Mouse (Mus musculus) forebrain, embryonic 16.5 days (tissue): ENCODE measurements at regions not wholly inside any gene's neighbourhood (a gene's known extent, or its start where the extent isn't known, plus 50 kb on each side); places are given as distances from the start of the nearest gene placed in this dataset.

Experiments
- ATAC-seq: fragments of 200-750 bp; cut with Nextera tagmentation; 2 replicates; pipeline ENCODE4 v1.8.0; 2017; ENCODE audit warnings: mild to moderate bottlenecking, moderate library complexity
- H3K27ac ChIP-seq: fragments of 300-500 bp; sonication (generic); 2 replicates; pipeline ENCODE4 v1.5.1; 2014; ENCODE audit warnings: low read length, control low read depth
- H3K27me3 ChIP-seq: fragments of 300-500 bp; sonication (generic); replicated peaks from 2 replicates; pipeline ENCODE4 v1.6.1; 2014; ENCODE audit warnings: low read length; ENCODE audit not compliant: control insufficient read depth, insufficient read depth
- H3K36me3 ChIP-seq: fragments of 300-500 bp; sonication (generic); 2 replicates; pipeline ENCODE4 v1.6.1; 2014; ENCODE audit not compliant: control insufficient read depth, insufficient read depth
- H3K4me1 ChIP-seq: fragments of 300-500 bp; sonication (generic); replicated peaks from 2 replicates; pipeline ENCODE4 v1.6.1; 2014; ENCODE audit warnings: low read length; ENCODE audit not compliant: control insufficient read depth, insufficient read depth
- H3K4me2 ChIP-seq: fragments of 300-500 bp; sonication (generic); 2 replicates; pipeline ENCODE4 v1.6.1; 2014; ENCODE audit warnings: mild to moderate bottlenecking, low read length, control low read depth
- H3K4me3 ChIP-seq: fragments of 300-500 bp; sonication (generic); replicated peaks from 2 replicates; pipeline ENCODE4 v1.5.1; 2014; ENCODE audit warnings: mild to moderate bottlenecking, low read length, control low read depth
- H3K9ac ChIP-seq: fragments of 300-500 bp; sonication (generic); replicated peaks from 2 replicates; pipeline ENCODE4 v1.6.1; 2014; ENCODE audit warnings: low read depth, low read length, control low read depth
- H3K9me3 ChIP-seq: fragments of 300-500 bp; sonication (generic); 2 replicates; pipeline ENCODE4 v1.6.1; 2016; ENCODE audit warnings: low read length; ENCODE audit not compliant: control insufficient read depth
- WGBS: fragments of 180-500 bp; shearing (Covaris S2); extraction: QIAGEN DNeasy Blood & Tissue Kit; methylation state at CpG from one replicate; pipeline ENCODE4 v1.1.7; 2014; 5-methylcytosine and 5-hydroxymethylcytosine counted together

DNA sequence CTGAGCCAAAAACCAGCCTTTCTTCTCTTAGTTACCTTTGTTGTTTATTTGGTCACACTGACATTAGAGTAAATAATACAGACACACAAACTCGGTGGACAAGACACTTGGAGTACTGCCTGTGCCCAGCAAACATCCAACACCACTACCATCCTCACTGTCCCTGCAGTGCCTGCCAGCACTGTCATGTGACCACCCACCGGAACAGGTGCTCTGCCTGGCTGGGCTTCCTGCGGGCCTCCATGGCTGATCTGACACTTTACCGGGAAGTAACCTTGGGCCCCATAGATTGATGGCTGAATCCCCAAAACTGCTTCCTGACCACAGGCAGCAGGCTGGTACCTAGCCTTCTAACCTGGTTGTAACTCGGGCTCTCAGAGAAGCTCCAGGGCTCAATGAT, 175.2 kb upstream of the Agap1 start:
- no peaks in the 10 kb centered on the region for H3K27me3 ChIP-seq
- WGBS = 84% methylated on average over 5 of the region's 5 CpGs

DNA sequence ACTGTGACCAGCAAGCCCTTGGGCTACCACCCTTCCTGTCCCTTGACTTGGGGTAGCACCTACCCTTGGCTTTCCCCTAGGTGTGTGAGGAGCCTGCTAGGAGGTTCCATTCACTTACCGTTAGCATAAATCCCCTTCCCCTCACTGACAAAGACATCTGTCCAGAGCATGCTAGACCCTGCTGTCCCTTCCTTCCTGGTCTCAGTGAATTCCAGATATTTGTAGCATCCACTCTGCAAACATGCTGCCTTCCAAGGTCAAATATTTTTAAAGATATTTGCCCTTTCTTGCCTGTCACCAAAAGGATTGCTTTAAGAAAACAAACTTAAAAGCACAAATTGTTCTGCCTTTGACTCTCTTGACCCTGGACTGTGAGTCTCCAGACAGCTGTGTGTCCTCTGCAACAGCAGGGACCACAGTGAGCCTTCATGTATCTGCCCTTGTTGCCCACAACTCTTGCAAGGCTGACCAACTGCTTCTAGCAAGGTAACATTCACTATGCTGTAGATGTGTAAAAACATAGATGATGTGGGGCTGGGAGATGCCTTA, 173.4 kb upstream of the Agap1 start:
- no peak overlapping the region for H3K9ac ChIP-seq
- H3K4me2 ChIP-seq = no peak overlapping the region
- no peak overlapping the region for H3K4me3 ChIP-seq
- H3K9me3 ChIP-seq = no peaks in the 10 kb centered on the region
- no peaks in the 10 kb centered on the region for H3K27me3 ChIP-seq
- WGBS = 64% methylated on average over 1 of the region's 1 CpGs
- H3K27ac ChIP-seq = no peak overlapping the region
- no peaks in the 10 kb centered on the region for H3K36me3 ChIP-seq
- H3K4me1 ChIP-seq = no peaks in the 10 kb centered on the region
- ATAC-seq = no peak

More for the DNA sequence above, 175.2 kb upstream of the Agap1 start:
- no peak overlapping the region for H3K9ac ChIP-seq
- no peaks in the 10 kb centered on the region for H3K4me1 ChIP-seq
- H3K9me3 ChIP-seq = no peaks in the 10 kb centered on the region
- ATAC-seq = no peak
- no peak overlapping the region for H3K4me2 ChIP-seq
- H3K36me3 ChIP-seq = no peaks in the 10 kb centered on the region
- no peak overlapping the region for H3K4me3 ChIP-seq
- no peak overlapping the region for H3K27ac ChIP-seq

DNA sequence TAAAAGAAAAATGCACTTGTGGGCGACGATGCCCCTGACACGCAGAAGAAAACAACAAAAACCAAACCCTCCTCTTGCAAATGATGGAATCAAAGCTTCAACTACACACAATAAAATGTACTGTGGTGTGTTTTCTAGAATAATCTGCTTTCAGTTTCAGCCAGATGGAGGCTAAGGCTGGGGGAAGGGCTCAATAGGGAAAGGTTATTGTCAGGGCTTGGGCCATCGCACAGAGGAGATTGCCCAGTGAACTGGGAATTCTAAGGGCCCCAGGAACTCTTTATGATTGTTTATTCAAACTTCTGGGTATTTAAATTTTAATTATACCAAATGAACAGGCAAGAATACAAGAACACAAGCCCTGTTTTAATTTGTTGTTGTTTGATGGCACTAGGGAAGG, 169.6 kb upstream of the Agap1 start:
- WGBS = 48% methylated on average over 4 of the region's 4 CpGs
- no peaks in the 10 kb centered on the region for H3K36me3 ChIP-seq
- ATAC-seq = no peak
- H3K4me2 ChIP-seq = no peak overlapping the region
- no peak overlapping the region for H3K27ac ChIP-seq
- H3K4me1 ChIP-seq = no peaks in the 10 kb centered on the region
- no peak overlapping the region for H3K4me3 ChIP-seq
- no peak overlapping the region for H3K9ac ChIP-seq
- H3K27me3 ChIP-seq = no peaks in the 10 kb centered on the region
- H3K9me3 ChIP-seq = no peaks in the 10 kb centered on the region

DNA sequence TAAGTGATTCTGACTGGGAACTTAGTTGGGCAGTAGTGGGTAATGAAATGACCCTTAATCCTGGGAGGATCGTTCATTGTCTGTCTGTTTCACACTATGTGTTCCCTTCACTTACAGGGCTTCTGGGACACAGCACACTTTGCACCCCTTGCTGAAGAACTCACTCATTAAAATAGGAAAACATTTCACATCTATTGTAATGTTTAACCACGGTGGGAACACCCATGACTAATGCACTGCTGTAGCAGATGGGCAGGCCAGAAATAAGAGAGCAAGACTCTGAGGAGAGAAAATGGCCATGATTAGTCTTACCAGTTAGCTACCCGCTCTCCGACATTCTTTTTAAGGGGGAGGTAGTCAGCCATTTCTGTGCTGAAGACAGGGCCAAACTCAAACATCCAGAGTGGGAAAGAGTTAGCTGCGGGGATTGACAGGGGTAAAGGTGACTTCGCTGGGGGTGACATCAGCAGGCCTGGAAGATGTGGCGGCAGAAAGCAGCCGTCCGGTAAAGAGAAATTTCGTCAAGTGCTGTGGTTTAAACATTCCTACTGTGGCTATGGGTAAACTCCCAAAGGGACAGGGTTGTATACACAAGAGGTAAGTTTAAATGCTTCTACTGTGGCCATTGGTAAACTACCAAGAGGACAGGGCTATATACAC, 167.3 kb upstream of the Agap1 start:
- no peaks in the 10 kb centered on the region for H3K36me3 ChIP-seq
- no peak overlapping the region for H3K9ac ChIP-seq
- H3K4me3 ChIP-seq = no peak overlapping the region
- no peak overlapping the region for H3K27ac ChIP-seq
- H3K4me2 ChIP-seq = no peak overlapping the region
- no peaks in the 10 kb centered on the region for H3K4me1 ChIP-seq
- no peaks in the 10 kb centered on the region for H3K27me3 ChIP-seq
- H3K9me3 ChIP-seq = no peaks in the 10 kb centered on the region
- no peak for ATAC-seq
- WGBS = 87% methylated on average over 10 of the region's 10 CpGs

DNA sequence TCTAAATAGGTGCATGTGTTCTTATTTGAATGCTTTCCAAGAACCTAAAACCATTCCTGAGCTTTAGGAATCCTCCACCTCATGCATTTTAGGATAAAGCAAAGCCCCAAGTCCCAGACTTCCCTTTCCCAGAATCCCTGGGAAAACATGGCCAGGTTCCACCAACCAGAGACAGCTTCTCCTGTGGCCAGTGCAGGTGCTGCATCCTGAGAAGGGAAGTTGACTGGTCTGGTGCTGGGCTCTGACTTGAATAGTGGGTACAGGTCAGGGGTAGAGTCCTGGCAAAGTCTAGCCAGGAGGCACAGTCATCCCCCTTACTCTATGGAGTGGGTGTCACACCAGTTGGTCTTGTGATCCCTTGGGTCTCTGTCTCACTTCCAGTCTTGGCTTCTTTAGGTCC, 166.6 kb upstream of the Agap1 start:
- Histone ChIP-seq H3K4me1 (no peaks in the 10 kb centered on the region), H3K27ac (no peak overlapping the region), H3K27me3 (no peaks in the 10 kb centered on the region), H3K4me2 (no peak overlapping the region), H3K9me3 (no peaks in the 10 kb centered on the region), H3K4me3 (no peak overlapping the region), H3K36me3 (no peaks in the 10 kb centered on the region), H3K9ac (no peak overlapping the region)
- ATAC-seq = no peak

DNA sequence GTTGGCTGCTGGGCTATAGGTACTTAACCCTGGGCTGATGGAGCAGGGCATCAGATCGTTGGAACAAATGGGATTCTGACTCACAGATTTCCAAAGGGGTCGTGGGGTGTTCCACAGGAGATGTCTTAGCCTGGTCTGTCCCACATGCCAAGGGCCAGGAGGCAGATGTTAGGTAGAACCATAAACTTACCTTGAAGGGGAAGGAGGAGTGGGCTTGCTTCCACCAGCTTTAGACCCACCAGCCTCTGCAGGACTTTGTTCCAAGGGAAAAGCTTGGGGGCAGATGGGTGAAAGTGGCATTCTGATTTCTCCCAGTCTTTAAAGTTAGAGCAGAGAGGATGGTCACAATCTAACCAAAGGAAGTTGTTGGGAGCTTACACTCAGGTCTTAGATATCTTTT, 165.7 kb upstream of the Agap1 start:
- Histone ChIP-seq H3K9ac (no peak overlapping the region), H3K9me3 (no peaks in the 10 kb centered on the region), H3K4me3 (no peak overlapping the region), H3K4me1 (no peaks in the 10 kb centered on the region), H3K4me2 (no peak overlapping the region), H3K27ac (no peak overlapping the region), H3K27me3 (no peaks in the 10 kb centered on the region), H3K36me3 (no peaks in the 10 kb centered on the region)
- no peak for ATAC-seq
- WGBS = 92% methylated on average over 2 of the region's 2 CpGs

DNA sequence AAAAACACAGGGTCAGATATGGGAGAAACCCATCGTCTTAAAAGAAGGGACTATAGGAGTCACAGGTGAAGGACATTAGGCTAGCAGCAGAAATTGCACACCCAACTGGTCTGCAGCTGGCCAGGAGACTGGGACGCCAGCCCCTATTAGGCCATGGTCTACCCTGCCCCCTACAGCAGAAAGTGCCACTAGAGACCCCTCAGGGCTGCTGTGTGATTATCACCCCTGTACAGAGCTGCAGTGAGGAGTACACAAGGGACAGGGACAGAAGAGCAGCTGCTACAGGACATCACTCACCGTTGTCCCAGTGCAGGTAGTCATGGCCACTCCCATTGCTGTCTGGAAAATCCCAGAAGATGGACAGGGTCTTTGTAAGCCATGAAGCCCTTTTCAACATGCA, 157.9 kb upstream of the Agap1 start:
- Histone ChIP-seq H3K9ac (no peak overlapping the region), H3K36me3 (no peaks in the 10 kb centered on the region), H3K27me3 (no peaks in the 10 kb centered on the region), H3K4me3 (no peak overlapping the region), H3K9me3 (no peaks in the 10 kb centered on the region), H3K27ac (no peak overlapping the region), H3K4me2 (no peak overlapping the region), H3K4me1 (no peaks in the 10 kb centered on the region)
- no peak for ATAC-seq
- WGBS = 81% methylated on average over 3 of the region's 3 CpGs

DNA sequence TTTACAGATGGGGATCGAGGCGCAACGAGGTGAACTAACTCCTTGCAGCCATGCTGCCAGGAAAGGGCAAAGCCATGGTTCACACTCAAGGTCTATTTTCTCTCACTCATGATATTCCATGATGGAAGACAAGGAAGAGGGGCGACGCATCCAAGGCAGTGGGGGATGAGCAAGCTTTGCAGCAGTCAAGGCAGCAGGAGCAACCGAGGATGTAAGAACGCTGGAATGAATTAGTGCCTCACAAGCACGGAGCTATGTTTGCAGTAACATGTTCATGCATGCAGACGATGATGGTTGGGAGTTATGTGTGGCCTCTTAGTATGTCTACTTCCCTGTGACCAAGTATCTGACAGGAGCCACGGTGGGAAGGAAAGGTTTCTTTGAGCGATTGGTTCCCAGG, 156.8 kb upstream of the Agap1 start:
- Histone ChIP-seq H3K27ac (no peak overlapping the region), H3K4me3 (no peak overlapping the region), H3K4me2 (no peak overlapping the region), H3K4me1 (peaks cover 6% of the 10 kb centered on the region), H3K9me3 (no peaks in the 10 kb centered on the region), H3K9ac (no peak overlapping the region), H3K27me3 (no peaks in the 10 kb centered on the region), H3K36me3 (no peaks in the 10 kb centered on the region)
- ATAC-seq = no peak
- WGBS = 93% methylated on average over 11 of the region's 11 CpGs

DNA sequence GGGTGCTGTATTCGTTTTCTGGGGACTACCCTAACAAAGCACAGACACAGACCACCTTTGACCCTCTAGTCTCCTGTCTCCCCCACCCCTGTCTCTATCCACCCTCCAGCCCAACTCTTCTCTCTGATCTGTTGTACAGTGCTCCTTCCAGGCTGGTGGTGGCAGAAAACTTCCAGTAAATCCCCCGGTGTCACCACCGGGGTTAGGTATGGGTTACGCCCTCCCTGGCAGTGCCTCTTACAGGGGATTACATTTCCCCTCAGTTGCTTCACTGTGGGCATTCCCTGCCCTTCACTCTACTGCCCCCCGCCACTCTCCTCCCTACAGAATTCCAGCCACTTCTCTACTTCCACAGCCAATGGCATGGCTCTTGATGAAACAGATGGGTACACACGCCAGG, 153.5 kb upstream of the Agap1 start:
- Histone ChIP-seq H3K36me3 (no peaks in the 10 kb centered on the region), H3K9ac (no peak overlapping the region), H3K4me3 (no peak overlapping the region), H3K27me3 (no peaks in the 10 kb centered on the region), H3K9me3 (no peaks in the 10 kb centered on the region), H3K4me1 (peaks cover 9% of the 10 kb centered on the region), H3K4me2 (no peak overlapping the region), H3K27ac (no peak overlapping the region)
- WGBS = 93% methylated on average over 6 of the region's 6 CpGs
- no peak for ATAC-seq
